Mouse (Mus musculus) kidney, embryonic 16.5 days (tissue): ENCODE data around the gene Neurl4. TPM values are rescaled to one million over a fixed set of nuclear protein-coding genes. Genes with fewer than 3 reads are reported as not detected.
A peak's percentile ranks its signal among the peaks of the same experiment; 100 is the strongest.
"Not testable (repeated sequence)": the region's sequence is repeated elsewhere in the genome, so short reads cannot be mapped to it uniquely, and the experiment has no call there.

Experiments
- ATAC-seq: fragments of 200-750 bp; cut with Nextera tagmentation; 2 replicates; pipeline ENCODE4 v1.8.0; 2017; ENCODE audit warnings: moderate TSS enrichment; ENCODE audit not compliant: low FRiP score, low TSS enrichment
- H3K27ac ChIP-seq: fragments of 300-500 bp; sonication (generic); 2 replicates; pipeline ENCODE4 v1.5.1; 2014; ENCODE audit warnings: low read length
- H3K27me3 ChIP-seq: fragments of 300-500 bp; sonication (generic); 2 replicates; pipeline ENCODE4 v1.6.1; 2014; ENCODE audit warnings: low read length, control low read depth, mixed read lengths; ENCODE audit not compliant: insufficient read depth
- H3K36me3 ChIP-seq: fragments of 300-500 bp; sonication (generic); 2 replicates; pipeline ENCODE4 v1.6.1; 2014; ENCODE audit warnings: low read length, control low read depth, mixed read lengths; ENCODE audit not compliant: insufficient read depth
- H3K4me1 ChIP-seq: fragments of 300-500 bp; sonication (generic); 2 replicates; pipeline ENCODE4 v1.6.1; 2014; ENCODE audit warnings: low read length, control low read depth, mixed read lengths; ENCODE audit not compliant: insufficient read depth
- H3K4me2 ChIP-seq: fragments of 300-500 bp; sonication (generic); replicated peaks from 2 replicates; pipeline ENCODE4 v1.6.1; 2014; ENCODE audit warnings: low read depth, low read length
- H3K4me3 ChIP-seq: fragments of 300-500 bp; sonication (generic); 2 replicates; pipeline ENCODE4 v1.5.1; 2014; ENCODE audit warnings: mild to moderate bottlenecking, low read length
- H3K9ac ChIP-seq: fragments of 300-500 bp; sonication (generic); replicated peaks from 2 replicates; pipeline ENCODE4 v1.6.1; 2014; ENCODE audit warnings: low read length
- H3K9me3 ChIP-seq: fragments of 300-500 bp; sonication (generic); 2 replicates; pipeline ENCODE4 v1.6.1; 2016; ENCODE audit warnings: low read length, control low read depth
- WGBS: fragments of 180-500 bp; shearing (Covaris S2); extraction: QIAGEN DNeasy Blood & Tissue Kit; methylation state at CpG from one replicate; pipeline ENCODE4 v1.1.7; 2014; 5-methylcytosine and 5-hydroxymethylcytosine counted together
- polyA plus RNA-seq: library from polyadenylated mRNA; unstranded; fragments of >200 nt; fragmentation: Nextera tagmentation; extraction: Ambion mirVana; gene quantifications from 2 replicates; pipeline ENCODE4 v1.2.1, GENCODE M21; 2015

The Neurl4 gene
- polyA plus RNA-seq, 1 experiment from 2014 or later: 12.8 TPM

DNA sequence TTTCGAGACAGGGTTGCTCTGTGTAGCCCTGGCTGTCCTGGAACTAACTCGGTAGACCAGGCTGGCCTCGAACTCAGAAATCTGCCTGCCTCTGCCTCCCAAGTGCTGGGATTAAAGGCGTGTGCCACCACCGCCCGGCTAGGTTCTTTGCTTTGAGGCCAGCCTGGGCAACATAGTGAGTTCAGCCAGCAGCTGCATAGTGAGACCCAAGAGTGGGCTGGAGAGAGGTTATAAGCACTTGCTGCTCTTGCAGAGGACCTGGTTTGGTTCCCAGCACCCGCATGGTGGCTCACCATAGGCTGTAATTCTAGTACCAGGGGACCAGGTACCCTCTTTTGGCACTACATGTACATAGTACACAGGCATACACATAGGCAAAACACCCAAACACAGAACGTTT lies 29.3 kb downstream of the Neurl4 start:
- not testable (repeated sequence) for H3K9ac ChIP-seq, H3K4me2 ChIP-seq, H3K27me3 ChIP-seq, H3K27ac ChIP-seq, ATAC-seq, H3K4me3 ChIP-seq, H3K36me3 ChIP-seq, H3K9me3 ChIP-seq, H3K4me1 ChIP-seq
- 89% methylated on average over 8 of the region's 8 CpGs for WGBS

DNA sequence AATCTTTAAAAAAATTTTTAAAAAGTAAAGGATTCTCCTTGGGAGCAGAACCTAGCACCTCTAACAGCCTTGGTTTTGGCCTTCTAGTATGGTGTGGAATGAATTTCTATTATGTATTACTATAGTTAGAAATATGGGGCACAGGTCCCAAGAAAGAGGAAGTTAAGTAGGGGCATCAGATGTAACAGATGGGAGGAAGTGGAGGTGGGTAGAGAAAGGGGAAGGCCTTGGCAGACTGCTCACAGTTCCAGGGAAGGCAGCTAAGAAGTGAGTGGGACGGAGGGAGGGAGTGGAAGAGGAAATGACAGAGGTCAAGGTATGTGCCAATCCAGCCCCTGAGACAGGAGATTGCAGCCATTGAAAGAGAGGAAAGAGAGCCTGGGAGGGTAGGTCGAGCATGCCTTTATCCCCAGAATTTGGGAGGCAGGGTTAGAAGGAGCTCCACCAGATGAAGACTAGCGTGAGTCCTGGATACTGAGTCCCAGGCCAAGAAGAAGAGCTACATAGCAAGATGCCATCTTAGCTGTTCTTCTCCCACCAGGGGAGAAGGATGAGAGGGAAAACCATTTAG lies 30.2 kb downstream of the Neurl4 start:
- Histone ChIP-seq H3K4me3 (no peak overlapping the region), H3K9me3 (no peaks in the 10 kb centered on the region), H3K36me3 (no peaks in the 10 kb centered on the region), H3K4me1 (peaks cover 10% of the 10 kb centered on the region), H3K27me3 (peaks cover 4% of the 10 kb centered on the region; the same call in 1 of the 2 replicates), H3K27ac (no peak overlapping the region), H3K9ac (no peak overlapping the region), H3K4me2 (no peak overlapping the region)
- WGBS: 64% methylated on average over 3 of the region's 3 CpGs
- ATAC-seq: no peak

DNA sequence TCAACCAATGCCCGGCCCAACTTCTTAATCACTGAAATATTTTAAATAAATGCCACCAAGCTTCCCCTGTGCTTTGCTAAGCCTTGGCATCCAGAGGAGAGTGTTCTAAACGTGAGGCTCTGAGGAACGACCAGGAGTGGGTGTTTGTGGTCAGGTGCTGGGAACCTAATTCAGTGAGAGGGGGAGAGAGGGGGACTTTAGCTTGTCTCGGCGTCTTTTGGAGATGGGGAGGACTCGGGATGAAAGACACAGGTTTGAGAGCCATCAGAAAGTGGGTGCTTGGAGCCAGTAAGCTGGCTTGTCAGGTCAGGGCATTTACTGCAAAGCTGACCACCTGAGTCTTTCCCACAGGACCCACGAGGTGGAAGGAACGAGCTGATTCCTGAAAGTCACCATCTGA lies 30.9 kb downstream of the Neurl4 start:
- Histone ChIP-seq H3K9me3 (no peaks in the 10 kb centered on the region), H3K4me3 (no peak overlapping the region), H3K9ac (no peak overlapping the region), H3K4me1 (peaks cover 17% of the 10 kb centered on the region), H3K36me3 (no peaks in the 10 kb centered on the region), H3K27me3 (peaks cover 6% of the 10 kb centered on the region; the same call in 1 of the 2 replicates), H3K27ac (no peak overlapping the region), H3K4me2 (no peak overlapping the region)
- no peak for ATAC-seq
- WGBS: 74% methylated on average over 8 of the region's 8 CpGs

DNA sequence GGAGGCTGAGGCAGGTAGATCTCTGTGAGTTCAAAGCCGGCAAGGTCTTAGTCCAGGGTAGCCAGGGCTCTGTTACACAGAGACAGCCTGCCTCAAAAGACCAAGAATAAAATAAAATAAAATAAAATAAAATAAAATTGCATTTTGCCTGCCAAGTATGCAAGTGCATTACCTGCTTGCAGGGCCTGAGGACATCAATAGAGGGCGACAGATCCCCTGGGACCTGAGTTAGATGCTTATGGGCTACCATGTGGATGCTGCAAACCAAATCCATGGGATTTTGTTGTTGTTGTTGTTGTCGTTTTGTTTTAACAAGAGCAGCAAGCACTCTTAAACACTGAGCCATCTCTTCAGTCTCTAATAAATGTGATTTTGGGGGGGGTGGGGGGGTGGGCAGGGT lies 31.4 kb downstream of the Neurl4 start:
- no peak overlapping the region for H3K4me3 ChIP-seq
- H3K27me3 ChIP-seq: peaks cover 10% of the 10 kb centered on the region; the same call in 1 of the 2 replicates
- H3K4me1 ChIP-seq: peaks cover 22% of the 10 kb centered on the region
- H3K36me3 ChIP-seq: no peaks in the 10 kb centered on the region
- no peak overlapping the region for H3K27ac ChIP-seq
- H3K9me3 ChIP-seq: no peaks in the 10 kb centered on the region
- no peak overlapping the region for H3K4me2 ChIP-seq
- H3K9ac ChIP-seq: no peak overlapping the region
- 40% methylated on average over 3 of the region's 3 CpGs for WGBS
- no peak for ATAC-seq

DNA sequence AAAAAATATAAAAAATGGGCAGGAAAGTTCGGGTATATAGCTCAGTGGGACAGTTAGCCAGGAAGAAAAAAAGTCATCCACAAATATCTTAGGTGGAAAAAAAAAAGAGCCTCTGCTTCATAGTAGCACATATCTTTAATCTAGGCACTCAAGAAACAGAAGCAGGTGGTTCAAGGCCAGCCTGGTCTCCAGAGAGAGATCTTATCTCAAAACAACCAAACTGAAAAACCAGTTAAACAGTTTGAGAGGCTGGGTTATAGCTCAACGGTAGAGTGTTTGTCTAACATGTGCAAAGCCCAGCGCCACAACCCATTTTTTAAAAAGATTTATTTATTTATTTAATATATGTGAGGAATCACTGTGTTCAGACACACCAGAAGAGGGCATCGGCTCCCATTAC lies 32.2 kb downstream of the Neurl4 start:
- Histone ChIP-seq H3K4me2 (no peak overlapping the region), H3K9me3 (no peaks in the 10 kb centered on the region), H3K27me3 (peaks cover 10% of the 10 kb centered on the region), H3K36me3 (no peaks in the 10 kb centered on the region), H3K9ac (no peak overlapping the region), H3K4me3 (no peak overlapping the region), H3K27ac (no peak overlapping the region), H3K4me1 (peaks cover 30% of the 10 kb centered on the region)
- WGBS: 75% methylated on average over 4 of the region's 4 CpGs
- ATAC-seq: no peak

DNA sequence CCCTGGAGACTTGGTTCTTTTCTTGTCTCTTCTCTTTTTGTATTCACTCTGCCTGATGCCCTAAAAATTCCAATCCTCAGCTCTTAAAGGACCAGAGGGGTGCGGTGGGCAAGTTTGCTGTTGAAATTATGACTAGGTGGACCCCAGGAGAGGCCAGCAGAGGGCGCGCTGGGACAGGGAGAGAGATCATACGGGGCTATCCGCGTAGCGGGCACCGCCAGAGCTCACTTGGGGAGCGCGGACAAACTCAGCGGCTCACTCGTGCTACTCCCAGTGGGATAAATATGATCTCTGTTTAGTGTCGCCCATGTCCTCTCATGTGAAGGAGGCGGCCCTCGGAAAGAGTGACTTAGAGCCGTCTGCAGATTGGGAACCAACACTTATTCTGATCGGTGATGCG lies 33.3 kb downstream of the Neurl4 start:
- Histone ChIP-seq H3K4me2 (peak overlapping the region; percentile 47), H3K36me3 (no peaks in the 10 kb centered on the region), H3K4me1 (peaks cover 31% of the 10 kb centered on the region), H3K27me3 (peaks cover 10% of the 10 kb centered on the region), H3K9ac (no peak overlapping the region; the same call in 1 of the 2 replicates), H3K4me3 (peak overlapping the region; percentile 25), H3K27ac (no peak overlapping the region), H3K9me3 (no peaks in the 10 kb centered on the region)
- WGBS: under 1% methylated on average over 18 of the region's 18 CpGs
- peak; percentile 60 for ATAC-seq

DNA sequence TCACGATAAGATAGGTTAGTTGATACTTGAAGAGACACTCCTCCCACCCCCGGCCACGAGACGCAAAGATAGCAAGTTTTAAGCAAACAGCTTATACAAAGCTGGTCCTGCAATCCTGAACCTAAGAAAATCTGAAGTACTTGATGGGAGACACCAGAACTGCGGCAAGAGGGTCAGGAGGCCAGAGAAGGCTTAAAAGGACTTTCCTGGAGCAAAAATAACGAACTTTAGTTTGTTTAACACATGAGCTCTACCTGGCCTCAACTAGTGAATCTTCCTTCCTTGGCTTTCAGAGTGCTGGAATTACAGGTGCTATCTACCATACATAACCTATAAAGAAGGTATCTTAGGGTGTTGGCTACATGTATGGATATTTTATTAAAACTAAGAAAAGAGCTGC lies 33.8 kb downstream of the Neurl4 start:
- WGBS: 10% methylated on average over 6 of the region's 6 CpGs
- no peak for ATAC-seq

DNA sequence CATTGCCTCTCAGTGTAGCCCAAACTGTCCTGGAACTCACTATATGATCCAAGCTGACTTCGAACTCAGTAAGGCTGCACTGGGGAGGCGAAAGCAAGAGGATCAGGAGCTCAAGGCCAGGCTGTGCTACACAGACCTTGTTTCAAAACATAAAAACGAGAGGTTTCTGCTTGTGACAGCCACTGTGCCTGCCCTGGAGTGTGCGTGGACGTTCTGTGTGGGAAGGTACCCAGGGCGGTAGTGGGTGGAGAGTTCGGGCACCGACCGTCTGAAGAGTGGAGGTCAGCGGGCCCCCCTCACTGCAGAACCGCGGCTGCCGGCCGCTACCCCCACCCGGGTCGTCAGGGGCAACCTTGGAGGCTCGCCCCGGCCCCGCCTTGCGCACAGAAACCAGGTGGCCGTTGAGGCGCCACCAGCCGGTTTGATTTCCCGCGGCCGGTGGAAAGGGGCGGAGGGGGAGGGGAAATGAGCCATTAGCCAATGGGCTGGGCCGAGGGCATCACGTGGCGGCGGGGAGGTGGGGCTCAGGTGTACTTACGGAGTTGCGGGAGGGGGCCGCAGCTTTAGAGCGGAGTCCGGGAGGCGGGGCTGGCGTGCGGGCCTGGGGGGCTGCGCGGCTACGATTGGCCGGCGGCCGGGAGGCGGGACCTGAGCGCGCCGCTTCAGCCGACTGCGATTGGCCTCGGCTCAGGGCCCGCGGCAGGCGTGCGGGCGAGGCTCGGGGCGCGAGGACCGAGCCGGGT lies 34.4 kb downstream of the Neurl4 start, which contains the start of gene Ybx2:
Gene Ybx2 (plus strand): TSS at position 660 of the 743 bp plus-strand sequence.
- peak within 1 kb of the TSS; percentile 58 for H3K4me3 ChIP-seq
- H3K4me2 ChIP-seq: peak within 1 kb of the TSS; percentile 99
- ATAC-seq: peak; percentile 87
- no peaks in the 10 kb centered on the region for H3K36me3 ChIP-seq
- peaks cover 10% of the 10 kb centered on the region for H3K27me3 ChIP-seq
- no peaks in the 10 kb centered on the region for H3K9me3 ChIP-seq
- 1% methylated on average over 52 of the region's 62 CpGs for WGBS
- H3K27ac ChIP-seq: peak within 1 kb of the TSS; percentile 54; the same call in 1 of the 2 replicates
- peaks cover 31% of the 10 kb centered on the region for H3K4me1 ChIP-seq
- peak within 1 kb of the TSS; percentile 70 for H3K9ac ChIP-seq

More for the DNA sequence above, 33.8 kb downstream of the Neurl4 start:
- H3K36me3 ChIP-seq: no peaks in the 10 kb centered on the region
- no peak overlapping the region; the same call in 1 of the 2 replicates for H3K9ac ChIP-seq
- H3K4me3 ChIP-seq: no peak overlapping the region
- H3K4me2 ChIP-seq: peak overlapping the region; percentile 47
- no peak overlapping the region; the same call in 1 of the 2 replicates for H3K27ac ChIP-seq
- H3K9me3 ChIP-seq: no peaks in the 10 kb centered on the region
- peaks cover 10% of the 10 kb centered on the region for H3K27me3 ChIP-seq
- peaks cover 31% of the 10 kb centered on the region for H3K4me1 ChIP-seq

DNA sequence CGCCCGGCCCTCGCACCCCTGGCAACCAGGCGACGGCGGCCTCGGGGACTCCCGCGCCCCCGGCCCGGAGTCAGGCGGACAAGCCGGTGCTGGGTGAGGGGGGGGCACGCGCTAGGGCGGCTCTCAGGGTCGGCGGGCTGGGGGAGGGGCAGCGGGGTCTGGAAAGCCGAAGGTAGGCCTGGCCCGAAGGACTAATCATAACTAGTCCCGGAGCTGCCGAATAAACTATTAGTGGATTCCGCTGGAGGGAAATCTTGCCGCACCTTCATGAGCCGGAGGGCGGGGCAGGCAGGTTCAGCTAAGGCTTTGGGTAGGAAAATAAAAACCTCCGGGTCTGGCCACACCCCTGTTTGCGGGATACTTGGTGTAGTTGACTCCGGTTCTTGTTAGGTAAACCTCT lies 35.3 kb downstream of the Neurl4 start:
- Histone ChIP-seq H3K4me2 (peak overlapping the region; percentile 99), H3K4me1 (peaks cover 31% of the 10 kb centered on the region), H3K27me3 (peaks cover 10% of the 10 kb centered on the region), H3K4me3 (peak overlapping the region; percentile 58), H3K9me3 (no peaks in the 10 kb centered on the region), H3K36me3 (no peaks in the 10 kb centered on the region), H3K27ac (peak overlapping the region; percentile 54; the same call in 1 of the 2 replicates), H3K9ac (peak overlapping the region; percentile 70)
- no peak for ATAC-seq
- 2% methylated on average over 27 of the region's 30 CpGs for WGBS
